Mouse (Mus musculus): Measurements from ENCODE around the gene Fkbp7. TPM values are rescaled to one million over a fixed set of nuclear protein-coding genes. Genes with fewer than 3 reads are reported as not detected.

Gene Fkbp7
- polyA plus RNA-seq, 1 experiment from 2014 or later, result 57.9 TPM

DNA sequence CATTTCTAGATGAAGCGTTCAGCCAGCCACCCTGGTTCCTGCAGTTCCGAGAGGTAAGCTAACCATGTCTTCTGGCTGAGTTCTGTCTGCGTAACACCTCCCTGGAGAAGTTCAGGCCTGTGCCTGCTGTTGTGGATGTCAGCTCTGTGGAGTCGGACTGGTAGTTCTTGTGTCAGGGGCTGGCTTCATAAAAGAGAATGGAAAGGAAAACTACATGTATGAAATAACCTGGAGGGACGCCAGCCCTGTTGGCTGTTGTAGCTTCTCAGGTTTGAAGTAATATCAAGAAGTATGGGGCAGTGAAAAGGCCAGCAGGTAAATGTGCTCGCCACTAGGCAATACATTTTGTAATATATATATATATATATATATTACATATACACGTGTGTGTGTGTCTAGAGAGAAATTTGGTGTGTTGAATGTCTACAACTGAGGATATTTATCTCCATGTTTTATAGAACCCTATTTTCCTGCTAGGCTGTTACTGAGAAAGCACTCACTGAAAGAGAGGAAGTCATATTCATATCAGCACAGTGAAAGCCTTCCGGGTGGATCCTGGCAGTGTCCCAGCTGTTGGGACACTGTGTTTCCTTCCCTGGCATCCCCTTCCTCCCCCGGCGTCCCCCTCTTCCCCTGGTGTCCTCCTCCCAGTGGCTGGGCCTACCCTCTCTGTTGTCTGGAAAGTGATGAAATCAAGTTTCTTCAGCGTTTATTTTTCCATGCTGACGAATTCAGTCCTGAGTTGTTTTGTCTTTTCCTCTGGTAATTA, 17.7 kb upstream of the Fkbp7 start:
- peaks cover 81% of the 10 kb centered on the region for H3K36me3 ChIP-seq (ENCODE audit: control insufficient read depth, insufficient read depth, low read length)
- H3K27ac ChIP-seq (ENCODE audit: low read depth), result no peak overlapping the region
- no peak for ATAC-seq (replicated peaks; ENCODE audit: low FRiP score, low TSS enrichment, low read depth)
- no peaks in the 10 kb centered on the region for H3K4me1 ChIP-seq (replicated peaks; ENCODE audit: control insufficient read depth, insufficient read depth, low read length)
- no peaks in the 10 kb centered on the region for H3K9me3 ChIP-seq (ENCODE audit: control insufficient read depth, low read length)
- no peak overlapping the region for H3K4me2 ChIP-seq (ENCODE audit: low read length)
- no peaks in the 10 kb centered on the region for H3K27me3 ChIP-seq (replicated peaks; ENCODE audit: control insufficient read depth, insufficient read depth, low read length)
- H3K4me3 ChIP-seq (ENCODE audit: low read depth, low read length), result no peak overlapping the region
- WGBS, result 88% methylated on average over 12 of the region's 12 CpGs
- H3K9ac ChIP-seq (ENCODE audit: low read length), result no peak overlapping the region
- DNase-seq (ENCODE audit: low spot score), result no peak

GRCm38 (mm10) chr2:76688162-76688561, 15.2 kb upstream of the Fkbp7 start:
- peaks cover 82% of the 10 kb centered on the region for H3K36me3 ChIP-seq (ENCODE audit: control insufficient read depth, insufficient read depth, low read length)
- WGBS, result 54% methylated on average over 7 of the region's 7 CpGs
- no peak for ATAC-seq (replicated peaks; ENCODE audit: low FRiP score, low TSS enrichment, low read depth)

DNA sequence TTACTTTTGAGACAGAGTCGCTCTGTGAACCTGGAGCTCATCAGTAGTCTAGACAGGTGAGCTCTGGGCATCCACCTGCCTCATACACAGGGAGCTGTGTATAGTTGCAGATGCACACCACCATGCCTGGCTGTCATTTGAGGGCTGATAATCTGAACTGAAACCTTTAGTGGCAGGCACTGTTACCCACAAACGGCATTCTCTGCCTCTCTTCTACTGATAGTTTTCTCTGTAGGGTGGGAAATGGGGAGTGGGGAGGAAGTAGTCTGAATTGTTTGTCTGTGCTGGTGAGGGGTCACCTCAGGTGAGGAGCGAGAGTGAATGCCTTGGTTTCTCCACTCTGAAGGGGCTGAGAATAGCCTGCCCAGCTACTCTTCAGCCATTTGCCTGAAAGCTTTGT, 14.7 kb upstream of the Fkbp7 start:
- H3K4me3 ChIP-seq (ENCODE audit: low read depth, low read length), result no peak overlapping the region
- no peaks in the 10 kb centered on the region for H3K9me3 ChIP-seq (ENCODE audit: control insufficient read depth, low read length)
- no peak overlapping the region for H3K27ac ChIP-seq (ENCODE audit: low read depth)
- H3K9ac ChIP-seq (ENCODE audit: low read length), result no peak overlapping the region
- WGBS, result 66% methylated on average over 3 of the region's 3 CpGs
- H3K4me1 ChIP-seq (replicated peaks; ENCODE audit: control insufficient read depth, insufficient read depth, low read length), result no peaks in the 10 kb centered on the region
- DNase-seq (ENCODE audit: low spot score) (no peak), ATAC-seq (replicated peaks; ENCODE audit: low FRiP score, low TSS enrichment, low read depth) (no peak)
- no peak overlapping the region for H3K4me2 ChIP-seq (ENCODE audit: low read length)
- no peaks in the 10 kb centered on the region for H3K27me3 ChIP-seq (replicated peaks; ENCODE audit: control insufficient read depth, insufficient read depth, low read length)
- peaks cover 82% of the 10 kb centered on the region for H3K36me3 ChIP-seq (ENCODE audit: control insufficient read depth, insufficient read depth, low read length)

More at GRCm38 (mm10) chr2:76688162-76688561, 15.2 kb upstream of the Fkbp7 start:
- no peak for DNase-seq (ENCODE audit: low spot score)
- no peak overlapping the region for H3K27ac ChIP-seq (ENCODE audit: low read depth)
- no peak overlapping the region for H3K9ac ChIP-seq (ENCODE audit: low read length)
- H3K4me1 ChIP-seq (replicated peaks; ENCODE audit: control insufficient read depth, insufficient read depth, low read length), result no peaks in the 10 kb centered on the region
- H3K4me2 ChIP-seq (ENCODE audit: low read length), result no peak overlapping the region
- no peak overlapping the region for H3K4me3 ChIP-seq (ENCODE audit: low read depth, low read length)
- no peaks in the 10 kb centered on the region for H3K27me3 ChIP-seq (replicated peaks; ENCODE audit: control insufficient read depth, insufficient read depth, low read length)
- H3K9me3 ChIP-seq (ENCODE audit: control insufficient read depth, low read length), result no peaks in the 10 kb centered on the region

DNA sequence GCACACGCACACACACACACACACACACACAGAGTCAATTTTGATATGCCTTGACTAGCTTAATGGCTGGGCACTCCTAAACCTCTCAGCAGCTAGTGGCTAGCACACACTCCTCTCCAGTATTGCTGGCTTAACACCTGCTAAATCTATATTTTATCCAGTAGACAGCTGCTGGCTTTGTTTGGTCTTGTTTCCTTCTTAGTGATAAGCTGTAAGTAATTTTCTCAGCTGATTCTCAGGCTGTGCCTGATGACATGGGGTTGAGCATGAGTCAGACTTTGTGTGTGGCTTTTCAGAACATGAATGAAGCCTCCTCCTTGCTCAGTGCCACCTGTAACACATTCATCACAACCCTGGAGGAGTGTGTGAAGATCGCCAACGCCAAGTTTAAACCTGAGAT, 14.1 kb upstream of the Fkbp7 start:
- H3K9ac ChIP-seq (ENCODE audit: low read length), result no peak overlapping the region
- H3K4me3 ChIP-seq (ENCODE audit: low read depth, low read length), result no peak overlapping the region
- peaks cover 82% of the 10 kb centered on the region for H3K36me3 ChIP-seq (ENCODE audit: control insufficient read depth, insufficient read depth, low read length)
- H3K27me3 ChIP-seq (replicated peaks; ENCODE audit: control insufficient read depth, insufficient read depth, low read length), result no peaks in the 10 kb centered on the region
- no peaks in the 10 kb centered on the region for H3K9me3 ChIP-seq (ENCODE audit: control insufficient read depth, low read length)
- H3K4me2 ChIP-seq (ENCODE audit: low read length), result no peak overlapping the region
- ATAC-seq (replicated peaks; ENCODE audit: low FRiP score, low TSS enrichment, low read depth), result no peak
- DNase-seq (ENCODE audit: low spot score), result no peak
- no peak overlapping the region for H3K27ac ChIP-seq (ENCODE audit: low read depth)
- 93% methylated on average over 3 of the region's 3 CpGs for WGBS
- no peaks in the 10 kb centered on the region for H3K4me1 ChIP-seq (replicated peaks; ENCODE audit: control insufficient read depth, insufficient read depth, low read length)

DNA sequence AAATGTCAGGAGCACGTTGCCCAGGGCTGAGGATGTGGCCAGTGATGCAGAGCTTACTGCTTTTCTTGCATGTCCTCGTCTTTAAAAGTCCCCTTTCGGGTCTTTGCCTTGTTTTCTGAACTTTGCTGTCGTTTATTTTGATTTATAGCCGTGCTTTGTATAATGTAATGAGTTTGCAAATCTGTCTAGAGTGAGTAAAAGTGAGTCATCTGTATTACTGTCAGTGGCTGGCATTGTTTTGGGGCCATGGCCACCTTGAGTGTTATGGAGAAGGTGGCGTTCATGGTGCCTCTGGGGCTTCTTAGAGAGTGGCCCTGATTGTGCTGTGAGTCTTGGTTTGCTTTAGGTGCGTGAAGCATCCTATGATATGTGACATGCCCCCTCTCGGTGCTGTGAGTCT, 9.4 kb upstream of the Fkbp7 start:
- ATAC-seq (replicated peaks; ENCODE audit: low FRiP score, low TSS enrichment, low read depth) (no peak), DNase-seq (ENCODE audit: low spot score) (no peak)
- Histone ChIP-seq H3K4me1 (replicated peaks; ENCODE audit: control insufficient read depth, insufficient read depth, low read length) (no peaks in the 10 kb centered on the region), H3K4me3 (ENCODE audit: low read depth, low read length) (no peak overlapping the region), H3K4me2 (ENCODE audit: low read length) (no peak overlapping the region), H3K27ac (ENCODE audit: low read depth) (no peak overlapping the region), H3K27me3 (replicated peaks; ENCODE audit: control insufficient read depth, insufficient read depth, low read length) (no peaks in the 10 kb centered on the region), H3K9me3 (ENCODE audit: control insufficient read depth, low read length) (no peaks in the 10 kb centered on the region), H3K9ac (ENCODE audit: low read length) (no peak overlapping the region), H3K36me3 (ENCODE audit: control insufficient read depth, insufficient read depth, low read length) (peaks cover 69% of the 10 kb centered on the region)
- 85% methylated on average over 8 of the region's 8 CpGs for WGBS

- Histone ChIP-seq H3K9me3 (ENCODE audit: control insufficient read depth, low read length) (no peaks in the 10 kb centered on the region), H3K36me3 (ENCODE audit: control insufficient read depth, insufficient read depth, low read length) (peaks cover 12% of the 10 kb centered on the region), H3K27ac (ENCODE audit: low read depth) (no peak overlapping the region), H3K4me3 (ENCODE audit: low read depth, low read length) (peak overlapping the region; percentile 80), H3K4me2 (ENCODE audit: low read length) (peak overlapping the region; percentile 41), H3K9ac (ENCODE audit: low read length) (no peak overlapping the region), H3K4me1 (replicated peaks; ENCODE audit: control insufficient read depth, insufficient read depth, low read length) (peaks cover 9% of the 10 kb centered on the region), H3K27me3 (replicated peaks; ENCODE audit: control insufficient read depth, insufficient read depth, low read length) (no peaks in the 10 kb centered on the region)
- ATAC-seq (replicated peaks; ENCODE audit: low FRiP score, low TSS enrichment, low read depth) (no peak), DNase-seq (ENCODE audit: low spot score) (peak; percentile 56)
- 53% methylated on average over 13 of the region's 13 CpGs for WGBS
These were observed 3.7 kb upstream of the Fkbp7 start for GRCm38 (mm10) chr2:76676401-76677226.

GRCm38 (mm10) chr2:76675949-76676348, 3.0 kb upstream of the Fkbp7 start:
- peak overlapping the region; percentile 72 for H3K9ac ChIP-seq (ENCODE audit: low read length)
- H3K9me3 ChIP-seq (ENCODE audit: control insufficient read depth, low read length), result no peaks in the 10 kb centered on the region
- DNase-seq (ENCODE audit: low spot score) (no peak), ATAC-seq (replicated peaks; ENCODE audit: low FRiP score, low TSS enrichment, low read depth) (no peak)
- H3K27me3 ChIP-seq (replicated peaks; ENCODE audit: control insufficient read depth, insufficient read depth, low read length), result no peaks in the 10 kb centered on the region
- H3K4me3 ChIP-seq (ENCODE audit: low read depth, low read length), result peak overlapping the region; percentile 80
- WGBS, result 8% methylated on average over 4 of the region's 4 CpGs
- peak overlapping the region; percentile 41 for H3K4me2 ChIP-seq (ENCODE audit: low read length)
- no peak overlapping the region for H3K27ac ChIP-seq (ENCODE audit: low read depth)
- H3K36me3 ChIP-seq (ENCODE audit: control insufficient read depth, insufficient read depth, low read length), result peaks cover 8% of the 10 kb centered on the region
- peaks cover 9% of the 10 kb centered on the region for H3K4me1 ChIP-seq (replicated peaks; ENCODE audit: control insufficient read depth, insufficient read depth, low read length)

- Histone ChIP-seq H3K9me3 (ENCODE audit: control insufficient read depth, low read length) (no peaks in the 10 kb centered on the region), H3K4me3 (ENCODE audit: low read depth, low read length) (peak overlapping the region; percentile 80), H3K4me2 (ENCODE audit: low read length) (peak overlapping the region; percentile 41), H3K9ac (ENCODE audit: low read length) (peak overlapping the region; percentile 72), H3K27ac (ENCODE audit: low read depth) (peak overlapping the region; percentile 82), H3K27me3 (replicated peaks; ENCODE audit: control insufficient read depth, insufficient read depth, low read length) (no peaks in the 10 kb centered on the region), H3K4me1 (replicated peaks; ENCODE audit: control insufficient read depth, insufficient read depth, low read length) (peaks cover 9% of the 10 kb centered on the region), H3K36me3 (ENCODE audit: control insufficient read depth, insufficient read depth, low read length) (peaks cover 3% of the 10 kb centered on the region)
- ATAC-seq (replicated peaks; ENCODE audit: low FRiP score, low TSS enrichment, low read depth) (peak; percentile 64), DNase-seq (ENCODE audit: low spot score) (peak; percentile 74)
- WGBS, result 3% methylated on average over 22 of the region's 44 CpGs
These were observed 2.5 kb upstream of the Fkbp7 start for GRCm38 (mm10) chr2:76675451-76675850.

Measured in intestine, embryonic 14.5 days (tissue).